Mouse (Mus musculus) erythroblast, embryonic 14.5 days (primary cell): ENCODE measurements around the gene Ttc3.

Experiments used
- GATA1 ChIP-seq: IDR thresholded peaks from 2 replicates; pipeline ENCODE4 v1.6.1; 2012; ENCODE audit warnings: low read length, inconsistent platforms, mixed read lengths
- TAL1 ChIP-seq: IDR thresholded peaks from 3 replicates; pipeline ENCODE4 v1.6.1; 2012; ENCODE audit warnings: low read length, inconsistent platforms, mixed read lengths

- no peak for TF ChIP-seq GATA1
- TF ChIP-seq TAL1: no peak
Observed at GRCm38 (mm10) chr16:94356046-94356445, 14.4 kb upstream of the Ttc3 start.
